Mouse (Mus musculus) retina, postnatal 7 days (tissue): Measurements from ENCODE around the gene Hpse2.

Experiments used
- DNase-seq: peaks from one replicate; pipeline ENCODE4 v3.0.0-alpha.2; 2012; ENCODE audit warnings: low read depth, low spot score

The Hpse2 gene

GRCm38 (mm10) chr19:42965171-42965570, 423.0 kb downstream of the Hpse2 start:
- DNase-seq = no peak

- no peak for DNase-seq
Measured at GRCm38 (mm10) chr19:42948114-42948636, 440.0 kb downstream of the Hpse2 start.

- no peak for DNase-seq
Measured at GRCm38 (mm10) chr19:42937544-42937943, 450.6 kb downstream of the Hpse2 start.

GRCm38 (mm10) chr19:42936661-42937193, 451.4 kb downstream of the Hpse2 start:
- no peak for DNase-seq

GRCm38 (mm10) chr19:42929702-42930101, 458.5 kb downstream of the Hpse2 start:
- DNase-seq = no peak

GRCm38 (mm10) chr19:42928271-42928670, 459.9 kb downstream of the Hpse2 start:
- no peak for DNase-seq

GRCm38 (mm10) chr19:42922610-42923009, 465.5 kb downstream of the Hpse2 start:
- DNase-seq = no peak

GRCm38 (mm10) chr19:42913703-42914102, 474.5 kb downstream of the Hpse2 start:
- no peak for DNase-seq

GRCm38 (mm10) chr19:42909719-42910118, 478.4 kb downstream of the Hpse2 start:
- no peak for DNase-seq

GRCm38 (mm10) chr19:42908553-42908952, 479.6 kb downstream of the Hpse2 start:
- no peak for DNase-seq

- DNase-seq = no peak
Measured at GRCm38 (mm10) chr19:42906328-42906727, 481.8 kb downstream of the Hpse2 start.

GRCm38 (mm10) chr19:42904726-42905125, 483.4 kb downstream of the Hpse2 start:
- DNase-seq = no peak

- DNase-seq = no peak
Measured at GRCm38 (mm10) chr19:42904240-42904639, 483.9 kb downstream of the Hpse2 start.

GRCm38 (mm10) chr19:42903840-42904239, 484.3 kb downstream of the Hpse2 start:
- no peak for DNase-seq

GRCm38 (mm10) chr19:42902410-42903021, 485.6 kb downstream of the Hpse2 start:
- no peak for DNase-seq

GRCm38 (mm10) chr19:42891599-42891998, 496.6 kb downstream of the Hpse2 start:
- DNase-seq = no peak

GRCm38 (mm10) chr19:42877653-42878052, 510.5 kb downstream of the Hpse2 start:
- DNase-seq = no peak

GRCm38 (mm10) chr19:42876563-42876962, 511.6 kb downstream of the Hpse2 start:
- no peak for DNase-seq

GRCm38 (mm10) chr19:42869663-42870530, 518.3 kb downstream of the Hpse2 start:
- no peak for DNase-seq

- no peak for DNase-seq
Measured at GRCm38 (mm10) chr19:42868958-42869662, 519.0 kb downstream of the Hpse2 start.

- DNase-seq = no peak
Measured at GRCm38 (mm10) chr19:42863013-42863412, 525.1 kb downstream of the Hpse2 start.

- no peak for DNase-seq
Measured at GRCm38 (mm10) chr19:42857096-42857495, 531.1 kb downstream of the Hpse2 start.
